Mouse (Mus musculus): Measurements from ENCODE around the gene Srd5a1. TPM values are rescaled to one million over a fixed set of nuclear protein-coding genes. Genes with fewer than 3 reads are reported as not detected.
A peak's percentile ranks its signal among the peaks of the same experiment; 100 is the strongest.

The Srd5a1 gene
- 1.8 and 3.4 TPM in 2 replicates for polyA plus RNA-seq (2012; rRNA removed)

- H3K4me1 ChIP-seq (ENCODE audit: control insufficient read depth, insufficient read depth, low read length): peaks cover 3% of the 10 kb centered on the region
- TF ChIP-seq CTCF (IDR thresholded peaks at IDR 0.05; ENCODE audit: insufficient read depth, low read length): no peak
- TF ChIP-seq POLR2A (IDR thresholded peaks at IDR 0.05; ENCODE audit: borderline replicate concordance, extremely low read depth, low read depth, low read length): peak; percentile 47; the same call in 1 of the 2 replicates
- peak; percentile 99 for DNase-seq
- peak within 1 kb of the TSS; percentile 85 for H3K4me3 ChIP-seq (replicated peaks; ENCODE audit: extremely low read depth, low read depth, low read length)
- under 1% methylated on average over 68 of the region's 69 CpGs for WGBS
Measured at GRCm38 (mm10) chr13:69611398-69612174, at the start of gene Srd5a1. Srd5a1 (minus strand) TSS chr13:69611442.

- H3K4me3 ChIP-seq (replicated peaks; ENCODE audit: extremely low read depth, low read depth, low read length): no peak overlapping the region
- 52% methylated on average over 3 of the region's 3 CpGs for WGBS
- DNase-seq: no peak
- TF ChIP-seq CTCF (IDR thresholded peaks at IDR 0.05; ENCODE audit: insufficient read depth, low read length) (no peak), POLR2A (IDR thresholded peaks at IDR 0.05; ENCODE audit: borderline replicate concordance, extremely low read depth, low read depth, low read length) (no peak)
- H3K4me1 ChIP-seq (ENCODE audit: control insufficient read depth, insufficient read depth, low read length): no peaks in the 10 kb centered on the region
Measured at GRCm38 (mm10) chr13:69654508-69654907, 43.3 kb upstream of the Srd5a1 start.

GRCm38 (mm10) chr13:69646481-69646880 is 35.2 kb upstream of the Srd5a1 start:
- 80% methylated on average over 9 of the region's 9 CpGs for WGBS
- Histone ChIP-seq H3K4me3 (replicated peaks; ENCODE audit: extremely low read depth, low read depth, low read length) (no peak overlapping the region), H3K4me1 (ENCODE audit: control insufficient read depth, insufficient read depth, low read length) (no peaks in the 10 kb centered on the region)
- no peak for DNase-seq
- TF ChIP-seq CTCF (IDR thresholded peaks at IDR 0.05; ENCODE audit: insufficient read depth, low read length) (no peak), POLR2A (IDR thresholded peaks at IDR 0.05; ENCODE audit: borderline replicate concordance, extremely low read depth, low read depth, low read length) (no peak)

- WGBS: 63% methylated on average over 13 of the region's 13 CpGs
- H3K4me3 ChIP-seq (replicated peaks; ENCODE audit: extremely low read depth, low read depth, low read length): no peak overlapping the region
Measured at GRCm38 (mm10) chr13:69645694-69646423, 34.6 kb upstream of the Srd5a1 start.

GRCm38 (mm10) chr13:69644427-69645166 is 33.4 kb upstream of the Srd5a1 start:
- Histone ChIP-seq H3K4me1 (ENCODE audit: control insufficient read depth, insufficient read depth, low read length) (no peaks in the 10 kb centered on the region), H3K4me3 (replicated peaks; ENCODE audit: extremely low read depth, low read depth, low read length) (no peak overlapping the region)
- 73% methylated on average over 13 of the region's 13 CpGs for WGBS
- no peak for DNase-seq
- TF ChIP-seq CTCF (IDR thresholded peaks at IDR 0.05; ENCODE audit: insufficient read depth, low read length) (no peak), POLR2A (IDR thresholded peaks at IDR 0.05; ENCODE audit: borderline replicate concordance, extremely low read depth, low read depth, low read length) (no peak)

More at GRCm38 (mm10) chr13:69645694-69646423, 34.6 kb upstream of the Srd5a1 start:
- TF ChIP-seq CTCF (IDR thresholded peaks at IDR 0.05; ENCODE audit: insufficient read depth, low read length): no peak
- no peak for TF ChIP-seq POLR2A (IDR thresholded peaks at IDR 0.05; ENCODE audit: borderline replicate concordance, extremely low read depth, low read depth, low read length)
- DNase-seq: no peak
- no peaks in the 10 kb centered on the region for H3K4me1 ChIP-seq (ENCODE audit: control insufficient read depth, insufficient read depth, low read length)

GRCm38 (mm10) chr13:69643937-69644336 is 32.7 kb upstream of the Srd5a1 start:
- no peak overlapping the region for H3K4me3 ChIP-seq (replicated peaks; ENCODE audit: extremely low read depth, low read depth, low read length)
- no peak for TF ChIP-seq POLR2A (IDR thresholded peaks at IDR 0.05; ENCODE audit: borderline replicate concordance, extremely low read depth, low read depth, low read length)
- TF ChIP-seq CTCF (IDR thresholded peaks at IDR 0.05; ENCODE audit: insufficient read depth, low read length): no peak
- no peak for DNase-seq
- no peaks in the 10 kb centered on the region for H3K4me1 ChIP-seq (ENCODE audit: control insufficient read depth, insufficient read depth, low read length)
- WGBS: 64% methylated on average over 2 of the region's 2 CpGs

GRCm38 (mm10) chr13:69642656-69643216 is 31.5 kb upstream of the Srd5a1 start:
- no peak for TF ChIP-seq CTCF (IDR thresholded peaks at IDR 0.05; ENCODE audit: insufficient read depth, low read length)
- no peak for TF ChIP-seq POLR2A (IDR thresholded peaks at IDR 0.05; ENCODE audit: borderline replicate concordance, extremely low read depth, low read depth, low read length)
- Histone ChIP-seq H3K4me3 (replicated peaks; ENCODE audit: extremely low read depth, low read depth, low read length) (no peak overlapping the region), H3K4me1 (ENCODE audit: control insufficient read depth, insufficient read depth, low read length) (no peaks in the 10 kb centered on the region)
- no peak for DNase-seq
- WGBS: 73% methylated on average over 5 of the region's 5 CpGs

GRCm38 (mm10) chr13:69641017-69641416 is 29.8 kb upstream of the Srd5a1 start:
- TF ChIP-seq POLR2A (IDR thresholded peaks at IDR 0.05; ENCODE audit: borderline replicate concordance, extremely low read depth, low read depth, low read length): no peak
- TF ChIP-seq CTCF (IDR thresholded peaks at IDR 0.05; ENCODE audit: insufficient read depth, low read length): no peak
- WGBS: 78% methylated on average over 3 of the region's 3 CpGs
- no peak for DNase-seq
- Histone ChIP-seq H3K4me3 (replicated peaks; ENCODE audit: extremely low read depth, low read depth, low read length) (no peak overlapping the region), H3K4me1 (ENCODE audit: control insufficient read depth, insufficient read depth, low read length) (no peaks in the 10 kb centered on the region)

- TF ChIP-seq POLR2A (IDR thresholded peaks at IDR 0.05; ENCODE audit: borderline replicate concordance, extremely low read depth, low read depth, low read length) (no peak), CTCF (IDR thresholded peaks at IDR 0.05; ENCODE audit: insufficient read depth, low read length) (no peak)
- WGBS: 76% methylated on average over 4 of the region's 4 CpGs
- H3K4me1 ChIP-seq (ENCODE audit: control insufficient read depth, insufficient read depth, low read length): no peaks in the 10 kb centered on the region
- no peak overlapping the region for H3K4me3 ChIP-seq (replicated peaks; ENCODE audit: extremely low read depth, low read depth, low read length)
- DNase-seq: no peak
Measured at GRCm38 (mm10) chr13:69640541-69640940, 29.3 kb upstream of the Srd5a1 start.

Measured in lung, adult 2 months (tissue).